ENCODE assay signal across 8 mouse cellular contexts in genomic region chr4:134880041-134880440, GRCm38 (mm10). TPM values are rescaled to one million over a fixed set of nuclear protein-coding genes. Genes with fewer than 3 reads are reported as not detected.
A peak's percentile ranks its signal among the peaks of the same experiment; 100 is the strongest.
DNase-seq lines count a peak whose midpoint lies in the region; ATAC-seq and TF ChIP-seq lines count a peak whose summit lies in the region.

No protein-coding gene starts in this region.

- TF ChIP-seq POLR2A in small intestine, adult 2 months (IDR thresholded peaks at IDR 0.05; ENCODE audit: low read depth, low read length) = no peak

- no peak overlapping the region for H3K4me3 ChIP-seq in heart, embryonic 11.5 days (ENCODE audit: low read depth, low read length)
- no peak overlapping the region; the same call in 1 of the 2 replicates for H3K4me3 ChIP-seq in heart, embryonic 16.5 days (ENCODE audit: low read length)
- H3K4me3 ChIP-seq in liver, embryonic 11.5 days (ENCODE audit: low read depth, low read length) = peak overlapping the region; percentile 20; the same call in 1 of the 2 replicates
- H3K4me3 ChIP-seq in small intestine, adult 2 months (ENCODE audit: low read depth, low read length) = no peak overlapping the region

- peak overlapping the region; percentile 66 for H3K4me2 ChIP-seq in heart, embryonic 11.5 days
- peak overlapping the region; percentile 70 for H3K4me2 ChIP-seq in heart, embryonic 16.5 days (ENCODE audit: low read depth, low read length)
- H3K4me2 ChIP-seq in liver, embryonic 11.5 days = peak overlapping the region; percentile 71

- POLR2A ChIA-PET in Patski (lab: Charles Lee) = no interaction called here

- H3K27me3 ChIP-seq in heart, embryonic 11.5 days (ENCODE audit: control insufficient read depth, insufficient read depth, low read length) = no peaks in the 10 kb centered on the region
- H3K27me3 ChIP-seq in Patski = no peaks in the 10 kb centered on the region
- H3K27me3 ChIP-seq in heart, embryonic 16.5 days (ENCODE audit: control insufficient read depth, insufficient read depth, low read length) = no peaks in the 10 kb centered on the region
- H3K27me3 ChIP-seq in liver, embryonic 11.5 days (replicated peaks; ENCODE audit: control insufficient read depth, insufficient read depth, low read length) = no peaks in the 10 kb centered on the region
- no peaks in the 10 kb centered on the region for H3K27me3 ChIP-seq in small intestine, adult 2 months (ENCODE audit: control insufficient read depth, insufficient read depth, low read length)

- CTCF ChIA-PET in Patski (lab: Charles Lee) = no interaction called here

- no peak overlapping the region for H3K9ac ChIP-seq in heart, embryonic 11.5 days (ENCODE audit: low read depth, low read length)
- peak overlapping the region; percentile 53; the same call in 1 of the 2 replicates for H3K9ac ChIP-seq in heart, embryonic 16.5 days (ENCODE audit: low read length)
- no peak overlapping the region for H3K9ac ChIP-seq in liver, embryonic 11.5 days (ENCODE audit: low read depth, low read length)

- ATAC-seq in heart, embryonic 11.5 days (replicated peaks; ENCODE audit: insufficient number of reproducible peaks, low FRiP score, low TSS enrichment) = no peak
- ATAC-seq in Patski = no peak
- ATAC-seq in heart, embryonic 16.5 days (replicated peaks; ENCODE audit: extremely low read depth, insufficient read depth, low FRiP score) = no peak
- 0 out of 2 replicates have a peak, but pooled peaks have one; percentile 3 for ATAC-seq in liver, embryonic 11.5 days (replicated peaks; ENCODE audit: low FRiP score)

- no peaks in the 10 kb centered on the region for H3K36me3 ChIP-seq in heart, embryonic 11.5 days (ENCODE audit: control insufficient read depth, insufficient read depth, low read length)
- H3K36me3 ChIP-seq in heart, embryonic 16.5 days (ENCODE audit: control insufficient read depth, insufficient read depth) = no peaks in the 10 kb centered on the region
- peaks cover 7% of the 10 kb centered on the region for H3K36me3 ChIP-seq in liver, embryonic 11.5 days (ENCODE audit: control insufficient read depth, insufficient read depth, low read length)
- no peaks in the 10 kb centered on the region for H3K36me3 ChIP-seq in small intestine, adult 2 months (ENCODE audit: control insufficient read depth, insufficient read depth, low read length)

- in situ Hi-C loops in Patski (cut with MboI; ENCODE audit: low pct_unique_long_range_greater_than_20kb) = loop anchor here (10.0 kb wide), 1 partner anchor 335 kb away; no protein-coding TSS in a partner anchor

- peak; percentile 45 for TF ChIP-seq CTCF in Patski (IDR thresholded peaks at IDR 0.05)
- TF ChIP-seq CTCF in small intestine, adult 2 months (IDR thresholded peaks at IDR 0.05; ENCODE audit: extremely low read depth, insufficient read length, insufficient replicate concordance, low read depth, low read length) = peak; percentile 32; the same call in 1 of the 2 replicates

- H3K9me3 ChIP-seq in heart, embryonic 11.5 days (replicated peaks; ENCODE audit: control insufficient read depth, low read length) = no peaks in the 10 kb centered on the region
- H3K9me3 ChIP-seq in heart, embryonic 16.5 days (replicated peaks; ENCODE audit: control insufficient read depth, low read length) = no peaks in the 10 kb centered on the region
- H3K9me3 ChIP-seq in liver, embryonic 11.5 days (ENCODE audit: control insufficient read depth, low read length) = no peaks in the 10 kb centered on the region

- H3K4me1 ChIP-seq in heart, embryonic 11.5 days (ENCODE audit: control insufficient read depth, insufficient read depth, low read length) = no peaks in the 10 kb centered on the region; the same call in 1 of the 2 replicates
- peaks cover 11% of the 10 kb centered on the region; the same call in 1 of the 2 replicates for H3K4me1 ChIP-seq in heart, embryonic 16.5 days (ENCODE audit: control insufficient read depth, insufficient read depth, low read length)
- peaks cover 5% of the 10 kb centered on the region for H3K4me1 ChIP-seq in liver, embryonic 11.5 days (replicated peaks; ENCODE audit: control insufficient read depth, insufficient read depth, low read length)
- H3K4me1 ChIP-seq in small intestine, adult 2 months (ENCODE audit: control insufficient read depth, insufficient read depth, insufficient read length, low read length) = 0 out of 2 replicates have a peak, but pooled peaks cover 5% of the 10 kb centered on the region

- DNase-seq in heart, adult 8-10 months (ENCODE audit: low spot score) = no peak
- DNase-seq in Patski (ENCODE audit: low read depth, low spot score) = no peak
- no peak for DNase-seq in liver, embryonic 11.5 days (ENCODE audit: low spot score)
- no peak for DNase-seq in right cerebral cortex, adult 18-20 months
- DNase-seq in frontal cortex, postnatal 14 days (ENCODE audit: low spot score in 2 of 2) = no peak

- WGBS in heart, embryonic 11.5 days (ENCODE audit: insufficient replicate concordance) = 39% methylated on average over 6 of the region's 6 CpGs
- WGBS in heart, embryonic 16.5 days = 36% methylated on average over 6 of the region's 6 CpGs
- WGBS in liver, embryonic 11.5 days = 40% methylated on average over 6 of the region's 6 CpGs
- WGBS in small intestine, adult 2 months = 42% methylated on average over 6 of the region's 6 CpGs

- H3K27ac ChIP-seq in heart, embryonic 11.5 days (ENCODE audit: low read depth, low read length) = no peak overlapping the region
- H3K27ac ChIP-seq in heart, embryonic 16.5 days (ENCODE audit: low read length) = no peak overlapping the region
- H3K27ac ChIP-seq in liver, embryonic 11.5 days (ENCODE audit: low read depth, low read length) = no peak overlapping the region
- no peak overlapping the region for H3K27ac ChIP-seq in small intestine, adult 2 months (ENCODE audit: insufficient read depth, low read depth, low read length)

RNA-seq across cellular contexts. Expression of gene Rhd, which starts 15.7 kb away (rescaled TPM):
- 54.0 and 68.6 TPM in 2 replicates for polyA plus RNA-seq in heart, embryonic 11.5 days (2014; fragmentation: Nextera tagmentation; extraction: Ambion mirVana)
- total RNA-seq in heart, adult 8-10 months (2022) = 10 to 100 TPM in 1 of 4 experiments, 1 to 10 TPM in 3; 8.4 to 10.2 (median 8.5) TPM
- polyA plus RNA-seq in Patski (2021) = 0.08 TPM
- 4.3 and 4.5 TPM in 2 replicates for polyA plus RNA-seq in heart, embryonic 16.5 days (2015; fragmentation: Nextera tagmentation; extraction: Ambion mirVana)
- polyA plus RNA-seq in liver, embryonic 11.5 days (2014; fragmentation: Nextera tagmentation; extraction: Ambion mirVana) = 213 and 235 TPM in 2 replicates
- not detected in 2 replicates for polyA plus RNA-seq in small intestine, adult 2 months (2012; rRNA removed)

RNA-seq across cellular contexts. Expression of gene Maco1, which starts 26.9 kb away (rescaled TPM):
- polyA plus RNA-seq in heart, embryonic 11.5 days (2014; fragmentation: Nextera tagmentation; extraction: Ambion mirVana) = 20.7 and 22.6 TPM in 2 replicates
- 10 to 100 TPM; 21.1 to 25.0 (median 23.2) TPM for total RNA-seq in heart, adult 8-10 months (2022)
- polyA plus RNA-seq in Patski (2021) = 27.0 TPM
- polyA plus RNA-seq in heart, embryonic 16.5 days (2015; fragmentation: Nextera tagmentation; extraction: Ambion mirVana) = 23.1 and 25.3 TPM in 2 replicates
- polyA plus RNA-seq in liver, embryonic 11.5 days (2014; fragmentation: Nextera tagmentation; extraction: Ambion mirVana) = 26.3 and 28.3 TPM in 2 replicates
- polyA plus RNA-seq in small intestine, adult 2 months (2012; rRNA removed) = 6.7 and 8.1 TPM in 2 replicates

RNA-seq across cellular contexts. Expression of gene Tmem50a, which starts 34.8 kb away (rescaled TPM):
- 149 and 150 TPM in 2 replicates for polyA plus RNA-seq in heart, embryonic 11.5 days (2014; fragmentation: Nextera tagmentation; extraction: Ambion mirVana)
- total RNA-seq in heart, adult 8-10 months (2022) = 10 to 100 TPM; 63.0 to 64.1 (median 63.5) TPM
- 98.5 TPM for polyA plus RNA-seq in Patski (2021)
- polyA plus RNA-seq in heart, embryonic 16.5 days (2015; fragmentation: Nextera tagmentation; extraction: Ambion mirVana) = 143 and 150 TPM in 2 replicates
- 129 and 131 TPM in 2 replicates for polyA plus RNA-seq in liver, embryonic 11.5 days (2014; fragmentation: Nextera tagmentation; extraction: Ambion mirVana)
- 29.8 and 54.4 TPM in 2 replicates for polyA plus RNA-seq in small intestine, adult 2 months (2012; rRNA removed)

RNA-seq across cellular contexts. Expression of gene Rsrp1, which starts 43.4 kb away (rescaled TPM):
- 331 and 353 TPM in 2 replicates for polyA plus RNA-seq in heart, embryonic 11.5 days (2014; fragmentation: Nextera tagmentation; extraction: Ambion mirVana)
- 100 to 1,000 TPM in 3 of 4 experiments, 10 to 100 TPM in 1; 97.1 to 165 (median 123) TPM for total RNA-seq in heart, adult 8-10 months (2022)
- 237 TPM for polyA plus RNA-seq in Patski (2021)
- polyA plus RNA-seq in heart, embryonic 16.5 days (2015; fragmentation: Nextera tagmentation; extraction: Ambion mirVana) = 399 and 472 TPM in 2 replicates
- polyA plus RNA-seq in liver, embryonic 11.5 days (2014; fragmentation: Nextera tagmentation; extraction: Ambion mirVana) = 360 and 390 TPM in 2 replicates
- 758 and 1,409 TPM in 2 replicates for polyA plus RNA-seq in small intestine, adult 2 months (2012; rRNA removed)

RNA-seq across cellular contexts. Expression of gene Syf2, which starts 50.7 kb away (rescaled TPM):
- 59.5 and 61.5 TPM in 2 replicates for polyA plus RNA-seq in heart, embryonic 11.5 days (2014; fragmentation: Nextera tagmentation; extraction: Ambion mirVana)
- 10 to 100 TPM; 51.6 to 66.1 (median 59.4) TPM for total RNA-seq in heart, adult 8-10 months (2022)
- polyA plus RNA-seq in Patski (2021) = 73.5 TPM
- polyA plus RNA-seq in heart, embryonic 16.5 days (2015; fragmentation: Nextera tagmentation; extraction: Ambion mirVana) = 49.1 and 78.9 TPM in 2 replicates
- polyA plus RNA-seq in liver, embryonic 11.5 days (2014; fragmentation: Nextera tagmentation; extraction: Ambion mirVana) = 83.9 and 89.4 TPM in 2 replicates
- polyA plus RNA-seq in small intestine, adult 2 months (2012; rRNA removed) = 2.4 and 9.2 TPM in 2 replicates
